10 mouse cellular contexts compared by ENCODE assay signal in the genomic region with DNA sequence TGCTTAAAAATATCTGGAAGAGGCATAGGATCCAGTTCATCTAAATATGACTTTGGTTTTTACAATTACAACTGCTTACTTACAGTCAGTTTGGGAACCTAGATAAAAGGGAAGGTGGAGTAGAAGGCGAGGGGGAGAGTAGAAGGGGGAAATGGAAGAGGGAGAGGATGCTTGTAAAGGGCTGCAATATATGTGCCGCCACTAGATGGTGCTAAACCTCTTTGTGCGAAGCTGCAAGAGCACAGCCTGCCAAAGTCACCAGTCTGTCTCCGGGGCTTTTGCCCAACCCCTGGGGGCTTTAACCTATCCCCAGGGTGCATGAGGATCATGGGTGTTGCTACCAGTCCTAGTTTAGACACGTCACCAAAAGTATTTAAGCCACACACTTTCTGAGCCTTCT. TPM values are rescaled to one million over a fixed set of nuclear protein-coding genes. Genes with fewer than 3 reads are reported as not detected.
A peak's percentile ranks its signal among the peaks of the same experiment; 100 is the strongest.
DNase-seq lines count a peak whose midpoint lies in the region; ATAC-seq and TF ChIP-seq lines count a peak whose summit lies in the region.
"Not testable (repeated sequence)": the region's sequence is repeated elsewhere in the genome, so short reads cannot be mapped to it uniquely, and the experiment has no call there.
"Had no signal": no experiment of that assay in that cellular context is flagged by ENCODE, and none has a peak within 500 bp of the region (broad histone marks: within the 10 kb centered on the region; RNA-seq: fewer than 3 reads in every experiment).

No protein-coding gene starts in this region.

- not testable (repeated sequence) for H3K4me3 ChIP-seq in embryonic facial prominence, embryonic 14.5 days (ENCODE audit: low read depth, low read length); lung, embryonic 14.5 days (ENCODE audit: low read depth, low read length)

- not testable (repeated sequence) for H3K36me3 ChIP-seq in embryonic facial prominence, embryonic 14.5 days (ENCODE audit: control insufficient read depth, insufficient read depth, low read length); lung, embryonic 14.5 days (ENCODE audit: insufficient read depth)

- TF ChIP-seq CTCF in brain, embryonic 14.5 days (IDR thresholded peaks at IDR 0.05; ENCODE audit: borderline replicate concordance, extremely low read depth, insufficient read depth, insufficient read length), result peak; percentile 76
- TF ChIP-seq CTCF in lung, embryonic 14.5 days (IDR thresholded peaks at IDR 0.05; ENCODE audit: low read depth), result peak; percentile 79

- H3K27me3 ChIP-seq in embryonic facial prominence, embryonic 14.5 days (replicated peaks; ENCODE audit: control insufficient read depth, insufficient read depth, low read length); lung, embryonic 14.5 days (ENCODE audit: insufficient read depth, low read length): not testable (repeated sequence)

- ATAC-seq in embryonic facial prominence, embryonic 14.5 days (ENCODE audit: low read depth), result not testable (repeated sequence)
- peak; percentile 31; the same call in 1 of the 2 replicates for ATAC-seq in lung, embryonic 14.5 days (ENCODE audit: insufficient read depth)

- H3K4me1 ChIP-seq in embryonic facial prominence, embryonic 14.5 days (ENCODE audit: control insufficient read depth, insufficient read depth, low read length); lung, embryonic 14.5 days (ENCODE audit: insufficient read depth): not testable (repeated sequence)

- not testable (repeated sequence) for H3K27ac ChIP-seq in embryonic facial prominence, embryonic 14.5 days (replicated peaks; ENCODE audit: low read depth, low read length); lung, embryonic 14.5 days (ENCODE audit: low read depth)

- not testable (repeated sequence) for H3K9ac ChIP-seq in embryonic facial prominence, embryonic 14.5 days (ENCODE audit: low read depth, low read length); lung, embryonic 14.5 days

- peak; percentile 88 for DNase-seq in ES-CJ7 (ENCODE audit: low read depth, low spot score)
- peak; percentile 81 for DNase-seq in brain, embryonic 14.5 days (ENCODE audit: low read depth)
- peak; percentile 61 for DNase-seq in embryonic facial prominence, embryonic 14.5 days (ENCODE audit: low spot score)
- DNase-seq in heart, postnatal 14 days, result peak; percentile 9 to 46
- DNase-seq in layer of hippocampus, adult 9-11 months, result peak; percentile 5
- peak; percentile 87 for DNase-seq in lung, embryonic 14.5 days
- peak; percentile 81 for DNase-seq in retina, postnatal 1 day
- peak; percentile 60 for DNase-seq in thymus, postnatal 4 days

- intact Hi-C loops in heart, postnatal 14 days (cut with DNase I), result not testable (repeated sequence)

- WGBS in embryonic facial prominence, embryonic 14.5 days, result 3% methylated on average over 5 of the region's 5 CpGs
- 1% methylated on average over 5 of the region's 5 CpGs for WGBS in lung, embryonic 14.5 days

- not testable (repeated sequence) for TF ChIP-seq POLR2A in brain, embryonic 14.5 days (IDR thresholded peaks at IDR 0.05; ENCODE audit: borderline replicate concordance, extremely low read depth, insufficient read depth, insufficient read length, poor library complexity, severe bottlenecking)

- not testable (repeated sequence) for H3K4me2 ChIP-seq in embryonic facial prominence, embryonic 14.5 days (ENCODE audit: low read depth, low read length); lung, embryonic 14.5 days

- not testable (repeated sequence) for H3K9me3 ChIP-seq in embryonic facial prominence, embryonic 14.5 days (ENCODE audit: control insufficient read depth, low read length); lung, embryonic 14.5 days (ENCODE audit: low read depth, low read length)

RNA-seq across cellular contexts. Expression of gene Mucl1, which starts 11.6 kb away (rescaled TPM):
- polyA plus RNA-seq in brain, embryonic 14.5 days (2012; rRNA removed), result not detected in 2 replicates
- polyA plus RNA-seq in embryonic facial prominence, embryonic 14.5 days (2014; fragmentation: Nextera tagmentation; extraction: Ambion mirVana), result not detected in 2 replicates
- not detected for total RNA-seq in heart, postnatal 14 days (2021)
- not detected in 2 replicates for polyA plus RNA-seq in lung, embryonic 14.5 days (2014; fragmentation: Nextera tagmentation; extraction: Ambion mirVana)
- total RNA-seq: adrenal gland, postnatal 4 days had no signal
- polyA plus RNA-seq: intestine, embryonic 16.5 days had no signal

Comparison
In these comparisons a context has a peak if more than half of its experiments do, and no peak if none do; other contexts are left out.
1. DNase-seq: peak in every context shown above with its lines; median percentile 88 in ES-CJ7; 87 in lung, embryonic 14.5 days; 81 in brain, embryonic 14.5 days; 81 in retina, postnatal 1 day; 61 in embryonic facial prominence, embryonic 14.5 days; 60 in thymus, postnatal 4 days; 28 in heart, postnatal 14 days; 5 in layer of hippocampus, adult 9-11 months.